Mouse (Mus musculus) limb, embryonic 15.5 days (tissue): ENCODE data around the gene Asic2. TPM values are rescaled to one million over a fixed set of nuclear protein-coding genes. Genes with fewer than 3 reads are reported as not detected.
A peak's percentile ranks its signal among the peaks of the same experiment; 100 is the strongest.

ENCODE experiments used
- ATAC-seq: fragments of 200-750 bp; cut with Nextera tagmentation; 2 replicates; pipeline ENCODE4 v1.8.0; 2017; ENCODE audit warnings: low read depth, moderate TSS enrichment; ENCODE audit not compliant: insufficient number of reproducible peaks, low FRiP score, low TSS enrichment
- H3K27ac ChIP-seq: fragments of 300-500 bp; sonication (generic); 2 replicates; pipeline ENCODE4 v1.5.1; 2015; ENCODE audit warnings: moderate library complexity, mild to moderate bottlenecking, inconsistent platforms
- H3K27me3 ChIP-seq: fragments of 300-500 bp; sonication (generic); 2 replicates; pipeline ENCODE4 v1.6.1; 2015; ENCODE audit warnings: inconsistent platforms
- H3K36me3 ChIP-seq: fragments of 300-500 bp; sonication (generic); 2 replicates; pipeline ENCODE4 v1.6.1; 2015; ENCODE audit warnings: inconsistent platforms
- H3K4me1 ChIP-seq: fragments of 300-500 bp; sonication (generic); 2 replicates; pipeline ENCODE4 v1.6.1; 2015; ENCODE audit warnings: inconsistent platforms
- H3K4me2 ChIP-seq: fragments of 300-500 bp; sonication (generic); 2 replicates; pipeline ENCODE4 v1.6.1; 2015; ENCODE audit warnings: mild to moderate bottlenecking, inconsistent platforms
- H3K4me3 ChIP-seq: fragments of 300-500 bp; sonication (generic); 2 replicates; pipeline ENCODE4 v1.5.1; 2015; ENCODE audit warnings: mild to moderate bottlenecking, inconsistent platforms
- H3K9ac ChIP-seq: fragments of 300-500 bp; sonication (generic); 2 replicates; pipeline ENCODE4 v1.6.1; 2015; ENCODE audit warnings: inconsistent platforms
- H3K9me3 ChIP-seq: fragments of 300-500 bp; sonication (generic); 2 replicates; pipeline ENCODE4 v1.6.1; 2016; ENCODE audit warnings: inconsistent platforms
- WGBS: fragments of 180-500 bp; shearing (Covaris S2); methylation state at CpG from one replicate; pipeline ENCODE4 v1.1.7; 2015; 5-methylcytosine and 5-hydroxymethylcytosine counted together
- polyA plus RNA-seq: library from polyadenylated mRNA; unstranded; fragments of >200 nt; fragmentation: Nextera tagmentation; extraction: Ambion mirVana; gene quantifications from 2 replicates; pipeline ENCODE4 v1.2.1, GENCODE M21; 2015

Gene Asic2
- polyA plus RNA-seq, 1 experiment from 2014 or later, result 0.51 TPM

- no peak for ATAC-seq
These were observed 805.2 kb downstream of the Asic2 start for GRCm38 (mm10) chr11:81163056-81163455.

DNA sequence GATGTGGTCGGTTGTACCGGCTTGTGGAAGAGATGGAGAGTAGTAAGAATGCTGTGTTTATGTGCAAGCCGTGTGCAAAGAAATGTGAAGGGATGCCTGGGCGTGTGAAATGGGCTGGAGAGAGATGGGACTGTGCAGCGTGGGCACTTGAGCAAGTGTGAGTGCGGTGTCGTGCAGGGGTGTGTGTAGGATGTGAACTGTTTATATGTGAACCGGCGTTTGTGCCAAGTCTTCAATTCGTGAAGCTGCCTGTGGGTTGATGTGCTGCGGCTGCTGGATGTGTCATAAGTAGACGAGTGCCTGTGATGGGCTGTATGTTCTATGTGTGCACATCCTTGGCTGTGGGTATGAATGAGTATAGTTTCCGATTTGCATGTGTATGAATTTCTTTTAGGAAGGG lies 814.4 kb downstream of the Asic2 start:
- WGBS, result 14% methylated on average over 13 of the region's 13 CpGs
- H3K4me3 ChIP-seq, result peak overlapping the region; percentile 44
- peak overlapping the region; percentile 88 for H3K4me2 ChIP-seq
- H3K27me3 ChIP-seq, result peaks cover 69% of the 10 kb centered on the region
- H3K9ac ChIP-seq, result no peak overlapping the region
- H3K36me3 ChIP-seq, result no peaks in the 10 kb centered on the region
- no peaks in the 10 kb centered on the region for H3K9me3 ChIP-seq
- no peak overlapping the region for H3K27ac ChIP-seq
- no peak for ATAC-seq
- peaks cover 26% of the 10 kb centered on the region for H3K4me1 ChIP-seq

More at GRCm38 (mm10) chr11:81163056-81163455, 805.2 kb downstream of the Asic2 start:
- H3K4me2 ChIP-seq, result no peak overlapping the region
- no peaks in the 10 kb centered on the region for H3K36me3 ChIP-seq
- H3K4me3 ChIP-seq, result no peak overlapping the region
- H3K9ac ChIP-seq, result no peak overlapping the region
- no peaks in the 10 kb centered on the region; the same call in 1 of the 2 replicates for H3K9me3 ChIP-seq
- H3K27ac ChIP-seq, result no peak overlapping the region
- H3K27me3 ChIP-seq, result no peaks in the 10 kb centered on the region
- WGBS, result 34% methylated on average over 4 of the region's 4 CpGs
- H3K4me1 ChIP-seq, result no peaks in the 10 kb centered on the region

DNA sequence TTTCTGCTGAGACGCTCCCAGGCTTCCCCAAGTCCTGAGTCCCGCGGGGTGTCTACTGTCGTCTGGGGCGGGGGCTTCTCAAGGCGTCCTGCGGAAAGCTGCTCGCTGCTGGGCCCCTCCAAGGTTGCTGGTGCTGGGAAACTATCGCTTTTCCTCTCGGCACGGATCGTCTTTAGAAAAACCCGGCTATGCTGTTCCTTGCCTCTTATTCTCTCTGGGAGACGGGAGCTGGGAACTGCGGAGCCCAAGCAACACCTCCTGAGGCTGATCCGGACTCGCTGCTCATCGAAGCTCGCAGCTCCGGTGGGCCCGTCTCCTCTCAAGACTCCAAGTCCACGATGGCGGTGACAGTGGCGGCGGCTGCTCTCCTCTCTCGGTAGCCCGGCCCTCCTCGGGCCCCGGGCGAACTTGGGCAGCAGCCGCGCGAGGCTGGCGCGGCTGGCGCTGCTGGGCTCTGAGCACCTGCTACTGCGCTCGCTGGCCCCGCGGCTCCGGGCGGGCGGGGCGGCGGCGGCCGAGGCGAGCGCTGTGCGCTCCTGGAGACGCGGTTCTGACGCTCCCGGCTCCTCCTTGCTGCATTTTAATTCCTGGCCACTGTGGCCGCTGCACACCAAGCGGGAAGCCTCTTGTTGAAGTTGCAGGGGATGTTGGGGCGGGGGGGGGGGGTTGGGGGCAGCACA lies 815.0 kb downstream of the Asic2 start:
- peak overlapping the region; percentile 44 for H3K4me3 ChIP-seq
- H3K4me2 ChIP-seq, result peak overlapping the region; percentile 88
- H3K36me3 ChIP-seq, result no peaks in the 10 kb centered on the region
- WGBS, result under 1% methylated on average over 55 of the region's 57 CpGs
- no peak overlapping the region for H3K27ac ChIP-seq
- H3K9ac ChIP-seq, result no peak overlapping the region
- H3K4me1 ChIP-seq, result peaks cover 26% of the 10 kb centered on the region
- H3K9me3 ChIP-seq, result no peaks in the 10 kb centered on the region
- H3K27me3 ChIP-seq, result peaks cover 74% of the 10 kb centered on the region
- no peak; the same call in 1 of the 2 replicates for ATAC-seq

DNA sequence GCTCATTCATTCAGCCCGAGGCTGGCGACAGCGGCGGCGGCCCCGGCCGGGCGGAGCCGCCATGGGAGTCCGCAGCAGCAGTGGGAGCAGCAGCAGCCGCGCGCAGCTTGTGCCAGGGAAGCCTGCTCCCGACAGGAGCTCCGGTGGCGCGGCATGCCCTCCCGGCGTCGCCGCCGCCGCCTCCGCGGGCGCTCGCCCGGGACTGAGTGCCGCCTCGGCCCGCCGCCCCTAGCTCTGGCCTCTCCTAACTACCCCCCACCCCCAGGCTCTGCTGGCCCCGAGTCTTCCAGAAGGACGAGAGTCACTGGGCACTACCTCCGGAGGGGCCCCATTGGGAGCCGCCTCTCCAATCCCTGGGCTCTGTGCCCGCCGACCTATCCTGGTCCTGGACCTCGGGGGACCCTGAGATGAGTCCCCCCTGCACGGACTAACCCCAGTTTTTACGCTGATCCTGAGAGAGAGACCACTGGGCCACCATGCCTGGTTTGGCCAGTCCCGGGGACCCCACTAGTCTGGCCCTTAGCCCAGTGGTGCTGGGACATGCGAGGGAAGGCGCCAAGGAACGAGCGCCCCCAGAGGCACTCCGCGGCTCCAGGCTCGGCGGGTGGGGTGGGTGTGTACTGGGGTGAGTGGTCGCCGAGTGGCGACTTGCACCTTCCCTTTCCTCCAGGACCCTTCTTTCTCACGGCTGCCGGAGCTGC lies 815.6 kb downstream of the Asic2 start:
- H3K4me2 ChIP-seq, result peak overlapping the region; percentile 88
- no peaks in the 10 kb centered on the region for H3K36me3 ChIP-seq
- under 1% methylated on average over 46 of the region's 55 CpGs for WGBS
- H3K27me3 ChIP-seq, result peaks cover 75% of the 10 kb centered on the region
- H3K4me3 ChIP-seq, result peak overlapping the region; percentile 44
- peaks cover 26% of the 10 kb centered on the region for H3K4me1 ChIP-seq
- H3K9ac ChIP-seq, result peak overlapping the region; percentile 21; the same call in 1 of the 2 replicates
- H3K27ac ChIP-seq, result no peak overlapping the region
- no peaks in the 10 kb centered on the region for H3K9me3 ChIP-seq
- ATAC-seq, result no peak

DNA sequence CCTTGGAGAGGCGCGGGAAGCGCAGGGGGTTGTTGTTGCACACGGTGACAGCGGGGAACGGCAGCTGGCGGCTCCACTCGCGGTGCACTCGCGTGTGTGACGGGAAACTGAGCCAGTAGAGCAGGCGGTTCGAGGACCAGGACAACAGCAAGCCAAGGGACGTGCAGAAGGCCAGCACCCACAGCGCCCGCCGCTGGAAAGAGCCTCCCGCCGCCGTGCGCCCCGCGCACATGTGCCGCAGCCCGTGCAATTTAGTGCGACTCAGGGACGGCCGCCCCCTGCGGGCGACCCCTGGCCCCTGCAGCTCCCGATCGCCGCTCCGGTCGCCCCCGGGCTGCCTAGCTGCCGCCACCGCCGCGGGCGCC lies 816.3 kb downstream of the Asic2 start:
- no peak overlapping the region for H3K27ac ChIP-seq
- peaks cover 78% of the 10 kb centered on the region for H3K27me3 ChIP-seq
- H3K4me1 ChIP-seq, result peaks cover 26% of the 10 kb centered on the region
- H3K36me3 ChIP-seq, result no peaks in the 10 kb centered on the region
- WGBS, result under 1% methylated on average over 42 of the region's 42 CpGs
- no peak for ATAC-seq
- H3K9me3 ChIP-seq, result no peaks in the 10 kb centered on the region
- H3K4me2 ChIP-seq, result peak overlapping the region; percentile 88
- peak overlapping the region; percentile 21; the same call in 1 of the 2 replicates for H3K9ac ChIP-seq
- H3K4me3 ChIP-seq, result peak overlapping the region; percentile 44

DNA sequence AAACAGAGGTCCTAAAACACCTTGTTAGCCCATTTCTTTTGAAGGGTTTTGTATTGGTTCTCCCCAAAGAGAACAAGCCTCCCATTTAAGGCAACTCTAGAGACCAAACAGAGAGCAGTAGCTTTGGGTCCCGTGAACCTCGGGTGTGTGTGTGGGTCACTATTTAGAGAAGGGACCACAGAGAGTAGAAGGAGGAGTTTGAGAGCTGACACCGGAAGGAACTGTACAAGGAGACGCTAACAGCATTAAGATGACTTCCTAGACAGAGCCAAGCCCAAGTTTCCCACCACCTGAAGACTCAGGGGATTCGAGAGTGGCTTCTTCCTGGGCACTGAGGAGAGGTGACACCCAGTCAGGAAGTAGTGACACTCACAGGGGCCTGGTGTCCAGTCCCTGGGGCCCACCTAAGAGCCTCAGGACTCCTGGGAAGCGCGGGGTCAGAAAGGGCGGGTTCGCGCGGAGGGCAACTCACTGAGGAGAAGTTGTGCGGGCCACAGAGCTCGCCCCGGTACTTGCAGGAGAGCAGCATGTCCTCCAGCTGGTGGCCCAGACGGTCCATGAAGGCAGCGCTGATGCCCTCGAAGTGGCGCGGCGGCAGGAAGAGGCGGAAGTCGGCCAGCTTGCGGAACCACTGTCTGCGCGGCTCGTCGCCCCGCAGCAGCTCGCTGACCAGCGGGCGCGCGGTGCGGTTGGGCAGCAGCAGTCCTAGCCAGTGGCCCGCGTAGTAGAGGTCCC lies 816.8 kb downstream of the Asic2 start:
- no peak overlapping the region for H3K27ac ChIP-seq
- H3K9ac ChIP-seq, result no peak overlapping the region
- H3K4me2 ChIP-seq, result peak overlapping the region; percentile 88
- peaks cover 82% of the 10 kb centered on the region for H3K27me3 ChIP-seq
- peaks cover 26% of the 10 kb centered on the region for H3K4me1 ChIP-seq
- no peak for ATAC-seq
- H3K36me3 ChIP-seq, result no peaks in the 10 kb centered on the region
- H3K9me3 ChIP-seq, result no peaks in the 10 kb centered on the region
- WGBS, result 6% methylated on average over 36 of the region's 36 CpGs
- peak overlapping the region; percentile 44 for H3K4me3 ChIP-seq

DNA sequence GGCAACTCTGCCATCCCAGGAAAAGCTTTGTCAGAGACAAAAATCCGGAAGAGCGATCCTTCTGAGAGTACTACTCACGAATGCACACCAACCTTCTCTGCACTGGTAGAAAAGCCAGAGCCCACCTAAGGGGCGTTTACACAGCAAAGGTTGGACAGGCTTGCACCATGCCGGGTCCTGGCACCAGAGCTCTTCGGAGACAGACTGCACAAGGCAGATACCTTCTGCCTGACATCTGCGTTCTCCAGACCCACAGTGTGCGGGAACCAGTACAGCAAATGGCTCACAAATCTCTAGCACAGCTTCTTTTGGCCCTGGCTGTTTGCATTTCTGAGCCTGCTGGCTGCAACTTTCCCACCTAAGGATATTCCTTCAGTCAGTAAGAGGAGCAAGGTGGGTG lies 817.6 kb downstream of the Asic2 start:
- H3K36me3 ChIP-seq, result no peaks in the 10 kb centered on the region
- no peak overlapping the region for H3K4me3 ChIP-seq
- WGBS, result 71% methylated on average over 8 of the region's 8 CpGs
- no peak overlapping the region for H3K27ac ChIP-seq
- ATAC-seq, result no peak
- H3K27me3 ChIP-seq, result peaks cover 76% of the 10 kb centered on the region
- peaks cover 26% of the 10 kb centered on the region for H3K4me1 ChIP-seq
- no peak overlapping the region for H3K9ac ChIP-seq
- no peaks in the 10 kb centered on the region for H3K9me3 ChIP-seq
- H3K4me2 ChIP-seq, result no peak overlapping the region

GRCm38 (mm10) chr11:81148423-81148822 lies 819.8 kb downstream of the Asic2 start:
- H3K27ac ChIP-seq, result no peak overlapping the region
- H3K4me2 ChIP-seq, result no peak overlapping the region
- H3K36me3 ChIP-seq, result no peaks in the 10 kb centered on the region
- H3K9me3 ChIP-seq, result no peaks in the 10 kb centered on the region
- peaks cover 21% of the 10 kb centered on the region for H3K4me1 ChIP-seq
- H3K9ac ChIP-seq, result no peak overlapping the region
- no peak overlapping the region for H3K4me3 ChIP-seq
- ATAC-seq, result no peak
- 18% methylated on average over 10 of the region's 10 CpGs for WGBS
- peaks cover 54% of the 10 kb centered on the region for H3K27me3 ChIP-seq

- no peak for ATAC-seq
- Histone ChIP-seq H3K4me2 (no peak overlapping the region), H3K9me3 (no peaks in the 10 kb centered on the region), H3K36me3 (no peaks in the 10 kb centered on the region), H3K4me1 (peaks cover 4% of the 10 kb centered on the region), H3K27me3 (peaks cover 36% of the 10 kb centered on the region), H3K9ac (no peak overlapping the region), H3K27ac (no peak overlapping the region), H3K4me3 (no peak overlapping the region)
- 70% methylated on average over 9 of the region's 9 CpGs for WGBS
These were observed 821.6 kb downstream of the Asic2 start for GRCm38 (mm10) chr11:81146574-81147157.

DNA sequence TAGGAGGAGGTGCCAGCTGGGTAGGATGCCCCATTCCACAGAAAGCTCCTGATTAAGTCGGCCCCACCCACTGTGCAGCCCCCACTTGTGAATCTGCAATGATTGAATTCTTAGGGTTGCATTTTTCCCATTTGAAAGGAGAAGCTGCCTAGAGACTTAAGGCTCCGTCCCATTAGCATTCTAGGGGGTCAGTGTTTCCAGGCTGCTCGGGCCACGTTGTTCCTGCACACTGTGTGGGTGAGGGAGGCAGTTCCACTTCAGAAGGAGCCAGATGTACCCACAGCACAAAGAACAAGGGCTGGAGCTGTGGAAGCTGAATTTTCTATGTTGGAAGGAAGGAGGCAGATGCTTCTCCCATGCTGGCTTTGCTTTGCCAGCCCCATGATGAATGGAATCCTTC lies 833.1 kb downstream of the Asic2 start:
- Histone ChIP-seq H3K4me2 (no peak overlapping the region), H3K9me3 (no peaks in the 10 kb centered on the region), H3K27me3 (no peaks in the 10 kb centered on the region), H3K4me1 (no peaks in the 10 kb centered on the region), H3K36me3 (no peaks in the 10 kb centered on the region), H3K27ac (no peak overlapping the region), H3K9ac (no peak overlapping the region), H3K4me3 (no peak overlapping the region)
- WGBS, result 68% methylated on average over 4 of the region's 4 CpGs
- ATAC-seq, result no peak

DNA sequence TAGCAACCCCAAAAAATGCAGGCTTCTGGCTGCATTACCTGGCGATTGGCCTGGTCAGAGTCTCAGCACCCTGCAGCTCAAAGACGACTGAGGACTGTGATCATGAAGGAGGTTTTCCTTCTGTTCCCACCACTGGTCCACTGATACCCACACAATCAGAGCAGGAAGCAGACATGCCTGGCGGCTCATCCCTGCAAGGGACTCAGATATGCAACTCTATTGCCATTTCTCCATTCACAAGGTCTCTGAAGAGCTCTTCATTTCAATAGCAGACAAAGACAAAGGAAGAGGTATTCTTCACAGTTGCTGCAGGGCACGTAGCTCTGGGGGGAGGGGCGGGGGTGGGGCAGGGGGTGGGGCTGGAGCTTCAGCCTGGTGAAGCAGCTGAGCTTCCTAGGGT lies 834.3 kb downstream of the Asic2 start:
- H3K4me2 ChIP-seq, result no peak overlapping the region
- no peak for ATAC-seq
- H3K27me3 ChIP-seq, result peaks cover 3% of the 10 kb centered on the region; the same call in 1 of the 2 replicates
- H3K4me1 ChIP-seq, result no peaks in the 10 kb centered on the region
- no peak overlapping the region for H3K27ac ChIP-seq
- no peak overlapping the region for H3K9ac ChIP-seq
- 13% methylated on average over 5 of the region's 5 CpGs for WGBS
- no peaks in the 10 kb centered on the region for H3K36me3 ChIP-seq
- H3K4me3 ChIP-seq, result no peak overlapping the region
- no peaks in the 10 kb centered on the region for H3K9me3 ChIP-seq
